ENCODE assay signal across 16 mouse cellular contexts in the genomic region with DNA sequence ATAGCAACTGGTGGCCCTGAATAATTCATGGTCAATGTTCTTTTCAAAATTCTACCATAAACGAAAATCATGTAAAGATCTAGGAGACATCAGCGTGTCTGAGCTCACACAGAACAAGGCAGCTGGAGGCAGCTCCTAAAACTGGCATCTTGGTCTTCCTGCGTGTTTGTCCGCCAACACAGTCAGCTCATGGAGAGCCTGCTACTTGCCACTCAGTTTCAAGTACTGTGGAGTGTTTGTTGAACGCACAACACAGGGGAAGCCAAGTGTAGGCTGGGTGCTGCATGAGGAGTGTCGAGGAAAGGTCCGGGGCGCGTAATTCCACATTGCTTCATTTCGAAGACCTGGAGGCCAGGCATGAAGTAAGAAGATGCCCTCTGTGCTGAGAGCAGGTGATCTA.
A peak's percentile ranks its signal among the peaks of the same experiment; 100 is the strongest.
DNase-seq lines count a peak whose midpoint lies in the region; ATAC-seq lines count a peak whose summit lies in the region.
"Had no signal": no experiment of that assay in that cellular context is flagged by ENCODE, and none has a peak within 500 bp of the region (broad histone marks: within the 10 kb centered on the region; RNA-seq: fewer than 3 reads in every experiment).

No protein-coding gene starts in this region.

- H3K9me3 ChIP-seq in embryonic facial prominence, embryonic 13.5 days: no peaks in the 10 kb centered on the region
- H3K9me3 ChIP-seq in embryonic facial prominence, embryonic 10.5 days: no peaks in the 10 kb centered on the region
- H3K9me3 ChIP-seq: heart, embryonic 13.5 days; hindbrain, embryonic 15.5 days; intestine, embryonic 15.5 days had no signal

- no peak overlapping the region for H3K9ac ChIP-seq in embryonic facial prominence, embryonic 13.5 days
- H3K9ac ChIP-seq: heart, embryonic 13.5 days; hindbrain, embryonic 15.5 days; intestine, embryonic 15.5 days had no signal

- H3K36me3 ChIP-seq in embryonic facial prominence, embryonic 13.5 days: no peaks in the 10 kb centered on the region
- H3K36me3 ChIP-seq in embryonic facial prominence, embryonic 10.5 days (replicated peaks): no peaks in the 10 kb centered on the region
- H3K36me3 ChIP-seq: heart, embryonic 13.5 days; hindbrain, embryonic 15.5 days; intestine, embryonic 15.5 days had no signal

- 0 out of 2 replicates have a peak overlapping the region, but pooled peaks have one; percentile 33 for H3K27ac ChIP-seq in embryonic facial prominence, embryonic 13.5 days
- no peak overlapping the region for H3K27ac ChIP-seq in embryonic facial prominence, embryonic 10.5 days (replicated peaks)
- H3K27ac ChIP-seq: hindbrain, embryonic 15.5 days; intestine, embryonic 15.5 days had no signal

- WGBS in embryonic facial prominence, embryonic 13.5 days: 92% methylated on average over 10 of the region's 10 CpGs
- 96% methylated on average over 10 of the region's 10 CpGs for WGBS in embryonic facial prominence, embryonic 10.5 days

- no peak overlapping the region for H3K4me2 ChIP-seq in embryonic facial prominence, embryonic 13.5 days
- H3K4me2 ChIP-seq: hindbrain, embryonic 15.5 days; intestine, embryonic 15.5 days had no signal

- ATAC-seq in embryonic facial prominence, embryonic 13.5 days (ENCODE audit: insufficient number of reproducible peaks, insufficient read depth, low FRiP score, low TSS enrichment, low read depth): no peak
- ATAC-seq: intestine, embryonic 15.5 days; midbrain, embryonic 16.5 days had no signal

- no peak for DNase-seq in embryonic facial prominence, embryonic 10.5 days (ENCODE audit: low spot score)
- peak; percentile 25 for DNase-seq in right cerebral cortex, adult 18-20 months
- DNase-seq in right cerebral cortex, postnatal 10 days (ENCODE audit: low spot score in 2 of 2): no peak
- DNase-seq in lung, postnatal 4 days: peak; percentile 35 to 47
- no peak for DNase-seq in adrenal gland, adult (ENCODE audit: inconsistent age in 2 of 2, low spot score in 1 of 2)
- DNase-seq in cerebellum, postnatal 4 days (ENCODE audit: low spot score in 2 of 2): no peak
- no peak for DNase-seq in urinary bladder, postnatal 10 days (ENCODE audit: low spot score)
- DNase-seq: adrenal gland, adult 8-10 months; kidney, adult 9 months; liver; thymus, adult 2 months had no signal

- H3K4me3 ChIP-seq in embryonic facial prominence, embryonic 13.5 days: no peak overlapping the region
- no peak overlapping the region for H3K4me3 ChIP-seq in embryonic facial prominence, embryonic 10.5 days
- H3K4me3 ChIP-seq: heart, embryonic 13.5 days; hindbrain, embryonic 15.5 days; intestine, embryonic 15.5 days had no signal

- H3K4me1 ChIP-seq in embryonic facial prominence, embryonic 13.5 days: peaks cover 43% of the 10 kb centered on the region
- peaks cover 18% of the 10 kb centered on the region for H3K4me1 ChIP-seq in embryonic facial prominence, embryonic 10.5 days

- H3K27me3 ChIP-seq in embryonic facial prominence, embryonic 13.5 days: no peaks in the 10 kb centered on the region
- no peaks in the 10 kb centered on the region for H3K27me3 ChIP-seq in embryonic facial prominence, embryonic 10.5 days (replicated peaks; ENCODE audit: low read depth, poor library complexity, severe bottlenecking)
- H3K27me3 ChIP-seq: heart, embryonic 13.5 days; hindbrain, embryonic 15.5 days; intestine, embryonic 15.5 days had no signal

Comparison
In these comparisons a context has a peak if more than half of its experiments do, and no peak if none do; other contexts are left out.
1. DNase-seq: peak in right cerebral cortex, adult 18-20 months (single experiment) and lung, postnatal 4 days (2 of 2); none in embryonic facial prominence, embryonic 10.5 days (single experiment), right cerebral cortex, postnatal 10 days (0 of 2), adrenal gland, adult (0 of 2), cerebellum, postnatal 4 days (0 of 2) and urinary bladder, postnatal 10 days (single experiment).